Mouse (Mus musculus): ENCODE measurements around the gene Smg7.

Smg7 gene

GRCm38 (mm10) chr1:152807619-152808391 is 94.6 kb downstream of the Smg7 start:
- DNase-seq (ENCODE audit: low spot score in 2 of 2), result peak; percentile 28 to 44

DNA sequence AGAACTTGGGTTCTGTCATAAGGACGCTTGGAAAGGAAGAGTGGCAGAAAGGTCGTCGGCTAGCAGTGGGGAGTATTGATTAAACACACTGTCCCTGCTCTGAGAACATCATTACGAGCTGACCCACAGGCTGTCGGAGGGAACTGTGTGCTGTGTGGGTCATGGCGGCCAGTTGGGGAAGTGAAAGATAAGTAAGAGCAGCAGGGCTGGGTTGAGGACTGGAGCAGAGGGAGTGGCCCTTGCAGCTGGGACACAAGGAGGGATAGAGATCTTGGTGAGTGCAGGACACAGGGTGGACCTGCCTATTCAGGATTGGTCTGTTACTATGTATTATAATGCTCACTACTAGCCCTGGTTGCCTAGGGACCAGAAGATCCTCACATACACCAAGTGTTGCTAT is 97.5 kb downstream of the Smg7 start:
- DNase-seq (ENCODE audit: low spot score in 2 of 2), result no peak

DNA sequence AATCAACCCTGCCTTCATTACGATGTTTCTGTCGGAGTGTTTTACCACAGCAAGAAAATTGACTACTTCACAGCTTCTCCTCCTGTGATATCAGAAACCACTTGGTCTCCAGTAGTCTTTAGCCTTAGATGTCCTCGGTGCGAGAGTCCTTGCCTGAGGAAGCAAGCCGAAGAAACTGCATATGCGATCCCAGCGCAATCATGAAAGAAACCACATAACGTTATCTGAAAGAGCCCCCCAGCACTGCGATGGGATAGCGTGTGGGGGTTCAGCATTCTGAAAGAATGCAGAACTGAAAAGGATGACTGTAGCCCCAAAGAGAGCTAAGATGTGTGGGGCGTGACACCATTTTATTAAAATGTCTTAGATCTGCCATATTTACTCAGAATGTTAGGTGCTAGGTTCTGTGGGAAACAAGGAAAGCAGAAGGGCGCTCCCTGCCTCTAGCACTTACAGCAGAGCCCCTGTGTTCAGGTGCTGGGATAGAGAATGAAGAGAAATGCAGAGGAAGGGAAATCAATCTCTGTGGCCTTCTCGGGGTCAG is 101.7 kb downstream of the Smg7 start:
- DNase-seq (ENCODE audit: low spot score in 2 of 2), result no peak

DNA sequence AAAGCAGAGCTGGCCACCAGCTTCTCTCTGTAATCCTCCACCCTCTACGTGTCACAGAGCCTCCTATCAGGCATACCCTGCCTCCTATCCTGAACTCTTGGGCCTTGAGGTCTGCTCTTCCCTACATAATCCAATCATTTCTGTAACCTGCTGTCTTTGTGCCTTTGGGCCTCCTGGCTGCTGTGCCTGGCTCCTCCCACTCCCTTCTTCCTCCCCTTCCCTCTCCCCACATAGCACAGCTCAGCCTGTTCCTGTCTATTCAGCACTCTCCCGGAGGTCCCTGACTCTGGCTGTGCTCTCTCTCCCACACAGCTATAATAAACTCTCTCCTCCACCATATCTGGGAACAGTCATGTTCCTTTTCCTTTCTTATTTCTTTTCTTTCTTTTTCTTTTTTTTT is 102.5 kb downstream of the Smg7 start, which contains the start of gene Ncf2:
Ncf2 (plus strand) TSS at position 298 of the 400 bp plus-strand sequence.
- DNase-seq (ENCODE audit: low spot score in 2 of 2), result no peak

GRCm38 (mm10) chr1:152798125-152798524 is 104.3 kb downstream of the Smg7 start:
- DNase-seq (ENCODE audit: low spot score in 2 of 2), result peak; percentile 26 to 73

GRCm38 (mm10) chr1:152796683-152797263 is 105.7 kb downstream of the Smg7 start:
- DNase-seq (ENCODE audit: low spot score in 2 of 2), result no peak

- DNase-seq (ENCODE audit: low spot score in 2 of 2), result no peak
Measured at GRCm38 (mm10) chr1:152795688-152796255, 106.7 kb downstream of the Smg7 start.

DNA sequence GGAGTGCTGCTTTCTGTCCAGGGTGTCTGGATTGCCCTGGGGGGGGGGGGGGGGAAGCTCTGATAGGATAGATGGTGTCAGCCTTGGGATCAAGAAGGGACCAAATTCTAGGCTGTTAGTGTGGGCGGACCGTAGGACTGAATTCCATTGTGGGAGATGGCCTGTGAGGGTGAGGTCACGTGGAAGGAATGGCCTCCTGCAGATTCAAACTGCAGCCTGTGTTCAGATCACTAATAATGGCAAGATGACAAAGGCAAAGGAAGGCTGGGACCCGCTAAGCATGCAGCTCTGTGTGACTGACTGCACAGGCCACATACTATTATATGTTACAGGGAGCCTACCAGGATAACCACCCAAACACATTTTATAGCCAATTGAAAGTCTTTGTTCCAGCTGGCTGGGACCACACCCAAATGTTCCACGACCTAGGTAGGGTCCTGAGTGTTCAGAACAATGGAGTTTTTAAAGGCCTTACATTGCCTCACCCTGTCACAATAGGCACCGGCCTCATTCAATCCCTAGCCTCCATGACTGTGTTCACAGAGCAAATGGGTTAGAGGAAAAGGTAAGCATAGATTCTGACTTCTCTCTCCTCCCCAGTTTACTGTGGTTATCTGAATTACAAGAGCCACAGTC is 108.8 kb downstream of the Smg7 start:
- no peak for DNase-seq (ENCODE audit: low spot score in 2 of 2)

GRCm38 (mm10) chr1:152792736-152793494 is 109.5 kb downstream of the Smg7 start:
- no peak for DNase-seq (ENCODE audit: low spot score in 2 of 2)

GRCm38 (mm10) chr1:152791269-152791668 is 111.2 kb downstream of the Smg7 start:
- DNase-seq (ENCODE audit: low spot score in 2 of 2), result no peak

GRCm38 (mm10) chr1:152790821-152791220 is 111.6 kb downstream of the Smg7 start:
- no peak for DNase-seq (ENCODE audit: low spot score in 2 of 2)

- DNase-seq (ENCODE audit: low spot score in 2 of 2), result no peak
Measured at GRCm38 (mm10) chr1:152790254-152790653, 112.2 kb downstream of the Smg7 start.

DNA sequence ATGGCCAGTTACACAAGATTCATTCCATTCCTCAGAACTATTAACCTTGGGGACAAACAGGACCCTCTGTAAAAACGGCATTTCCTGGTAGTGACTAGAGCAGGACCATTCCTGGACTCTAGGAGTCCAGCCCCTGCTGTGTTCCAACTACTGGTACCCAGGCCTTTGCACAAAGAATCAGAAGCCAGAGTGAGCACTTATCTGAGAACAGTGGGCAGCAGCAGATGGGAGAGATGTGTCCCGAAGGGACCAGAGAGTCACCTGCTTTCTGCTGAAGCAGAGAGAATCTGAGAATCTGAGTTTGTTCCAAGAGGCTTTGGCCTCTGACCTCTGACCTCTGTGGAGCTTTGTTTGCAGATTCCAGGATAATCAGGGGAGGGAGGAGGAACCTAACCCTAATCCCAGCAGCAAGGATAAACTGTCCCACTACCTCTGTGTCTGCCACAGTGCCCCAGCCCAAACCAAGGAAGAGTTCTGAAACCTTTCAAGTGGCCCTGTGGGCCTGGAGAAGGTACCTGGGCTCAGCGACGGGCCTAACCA is 114.3 kb downstream of the Smg7 start:
- DNase-seq (ENCODE audit: low spot score in 2 of 2), result no peak

Data from heart, adult 9 months (tissue).